Mouse (Mus musculus) limb, embryonic 12.5 days (tissue): ENCODE results near the gene Aknad1. TPM values are rescaled to one million over a fixed set of nuclear protein-coding genes. Genes with fewer than 3 reads are reported as not detected.

Experiments used
- ATAC-seq: fragments of 200-750 bp; cut with Nextera tagmentation; 2 replicates; pipeline ENCODE4 v1.8.0; 2017; ENCODE audit warnings: low read depth, moderate TSS enrichment; ENCODE audit not compliant: insufficient number of reproducible peaks, insufficient read depth, low FRiP score, low TSS enrichment
- H3K27ac ChIP-seq: fragments of 300-500 bp; sonication (generic); 2 replicates; pipeline ENCODE4 v1.5.1; 2016; ENCODE audit warnings: mild to moderate bottlenecking, moderate library complexity
- H3K27me3 ChIP-seq: fragments of 300-500 bp; sonication (generic); 2 replicates; pipeline ENCODE4 v1.6.1; 2016; ENCODE audit warnings: mild to moderate bottlenecking, moderate library complexity
- H3K36me3 ChIP-seq: fragments of 300-500 bp; sonication (generic); 2 replicates; pipeline ENCODE4 v1.6.1; 2016; ENCODE audit warnings: mild to moderate bottlenecking, moderate library complexity
- H3K4me1 ChIP-seq: fragments of 300-500 bp; sonication (generic); replicated peaks from 2 replicates; pipeline ENCODE4 v1.6.1; 2016
- H3K4me2 ChIP-seq: fragments of 300-500 bp; sonication (generic); 2 replicates; pipeline ENCODE4 v1.6.1; 2016; ENCODE audit warnings: mild to moderate bottlenecking, moderate library complexity
- H3K4me3 ChIP-seq: fragments of 300-500 bp; sonication (generic); replicated peaks from 2 replicates; pipeline ENCODE4 v1.5.1; 2016; ENCODE audit warnings: mild to moderate bottlenecking
- H3K9ac ChIP-seq: fragments of 300-500 bp; sonication (generic); replicated peaks from 2 replicates; pipeline ENCODE4 v1.6.1; 2016; ENCODE audit warnings: mild to moderate bottlenecking, moderate library complexity
- H3K9me3 ChIP-seq: fragments of 300-500 bp; sonication (generic); 2 replicates; pipeline ENCODE4 v1.6.1; 2016; ENCODE audit warnings: mild to moderate bottlenecking, moderate library complexity
- WGBS: fragments of 180-500 bp; shearing (Covaris S2); methylation state at CpG from one replicate; pipeline ENCODE4 v1.1.7; 2016; 5-methylcytosine and 5-hydroxymethylcytosine counted together
- polyA plus RNA-seq: library from polyadenylated mRNA; unstranded; fragments of >200 nt; fragmentation: Nextera tagmentation; extraction: Ambion mirVana; gene quantifications from 2 replicates; pipeline ENCODE4 v1.2.1, GENCODE M21; 2016

Gene Aknad1
- polyA plus RNA-seq, 1 experiment from 2014 or later, result 1.1 TPM

DNA sequence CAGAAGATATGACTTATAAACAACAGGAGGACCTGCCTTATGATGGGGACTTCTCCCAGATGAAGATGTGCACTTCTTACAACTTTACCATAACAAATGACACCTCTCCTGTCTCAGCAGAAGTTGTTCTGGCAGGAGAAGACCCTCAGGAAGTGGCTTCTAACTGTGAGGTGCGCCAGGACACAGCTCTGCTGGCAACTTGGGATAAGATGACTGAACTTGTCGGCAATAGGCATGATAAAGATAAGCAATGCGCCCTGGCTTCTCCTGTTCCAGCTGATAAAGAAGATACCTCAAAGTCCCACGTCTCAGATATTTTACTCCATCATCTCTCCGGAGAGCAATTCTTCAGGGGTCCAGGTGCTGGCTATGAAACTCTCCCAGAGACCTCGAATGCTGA is 12.2 kb downstream of the Aknad1 start:
- no peaks in the 10 kb centered on the region; the same call in 1 of the 2 replicates for H3K27me3 ChIP-seq
- 78% methylated on average over 6 of the region's 6 CpGs for WGBS
- peak overlapping the region; percentile 50; the same call in 1 of the 2 replicates for H3K27ac ChIP-seq
- no peaks in the 10 kb centered on the region for H3K36me3 ChIP-seq
- no peak overlapping the region for H3K9ac ChIP-seq
- H3K4me3 ChIP-seq, result no peak overlapping the region
- no peaks in the 10 kb centered on the region for H3K9me3 ChIP-seq
- no peak for ATAC-seq
- H3K4me2 ChIP-seq, result no peak overlapping the region
- H3K4me1 ChIP-seq, result peaks cover 14% of the 10 kb centered on the region

GRCm38 (mm10) chr3:108754541-108754940 is 15.1 kb downstream of the Aknad1 start:
- H3K27me3 ChIP-seq, result no peaks in the 10 kb centered on the region; the same call in 1 of the 2 replicates
- H3K4me1 ChIP-seq, result peaks cover 24% of the 10 kb centered on the region
- WGBS, result 81% methylated on average over 1 of the region's 1 CpGs
- H3K27ac ChIP-seq, result no peak overlapping the region
- no peak overlapping the region for H3K9ac ChIP-seq
- no peaks in the 10 kb centered on the region for H3K36me3 ChIP-seq
- no peaks in the 10 kb centered on the region for H3K9me3 ChIP-seq
- ATAC-seq, result no peak
- no peak overlapping the region for H3K4me3 ChIP-seq
- H3K4me2 ChIP-seq, result no peak overlapping the region

GRCm38 (mm10) chr3:108755542-108755941 is 16.1 kb downstream of the Aknad1 start:
- 91% methylated on average over 2 of the region's 2 CpGs for WGBS
- no peak for ATAC-seq
- Histone ChIP-seq H3K4me2 (no peak overlapping the region), H3K9me3 (no peaks in the 10 kb centered on the region), H3K9ac (no peak overlapping the region), H3K27me3 (no peaks in the 10 kb centered on the region; the same call in 1 of the 2 replicates), H3K36me3 (no peaks in the 10 kb centered on the region), H3K4me1 (peaks cover 24% of the 10 kb centered on the region), H3K27ac (no peak overlapping the region), H3K4me3 (no peak overlapping the region)

DNA sequence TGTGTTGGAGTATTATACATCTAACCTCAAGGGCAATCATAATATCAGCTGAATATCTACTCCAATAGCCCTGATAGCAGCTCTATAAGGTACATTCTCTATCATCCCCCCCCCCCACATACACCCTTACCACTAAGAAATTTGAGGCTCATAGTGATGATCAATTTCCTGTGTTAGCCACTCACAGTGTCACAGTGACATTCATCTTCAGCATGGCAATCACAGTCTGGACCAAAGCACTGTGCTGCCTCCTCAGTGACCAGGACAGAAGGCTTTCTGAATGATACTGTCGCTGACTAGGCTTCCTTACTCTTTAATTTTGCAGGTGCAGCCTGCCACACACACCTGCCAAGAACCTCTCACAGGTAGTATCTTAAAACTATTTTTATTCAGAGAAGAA is 16.7 kb downstream of the Aknad1 start:
- ATAC-seq, result no peak
- H3K27me3 ChIP-seq, result no peaks in the 10 kb centered on the region; the same call in 1 of the 2 replicates
- H3K9me3 ChIP-seq, result no peaks in the 10 kb centered on the region
- H3K4me1 ChIP-seq, result peaks cover 21% of the 10 kb centered on the region
- WGBS, result 74% methylated on average over 1 of the region's 1 CpGs
- no peak overlapping the region for H3K4me3 ChIP-seq
- H3K9ac ChIP-seq, result no peak overlapping the region
- no peak overlapping the region for H3K27ac ChIP-seq
- H3K36me3 ChIP-seq, result no peaks in the 10 kb centered on the region
- H3K4me2 ChIP-seq, result no peak overlapping the region

- WGBS, result 64% methylated on average over 9 of the region's 9 CpGs
- H3K27me3 ChIP-seq, result no peaks in the 10 kb centered on the region; the same call in 1 of the 2 replicates
- H3K27ac ChIP-seq, result 0 out of 2 replicates have a peak overlapping the region, but pooled peaks have one; percentile 1
- H3K4me1 ChIP-seq, result peaks cover 9% of the 10 kb centered on the region; the same call in 1 of the 2 replicates
- no peaks in the 10 kb centered on the region for H3K9me3 ChIP-seq
- no peak overlapping the region for H3K4me3 ChIP-seq
- H3K4me2 ChIP-seq, result no peak overlapping the region
- no peak for ATAC-seq
- no peaks in the 10 kb centered on the region for H3K36me3 ChIP-seq
- H3K9ac ChIP-seq, result no peak overlapping the region
Observed at GRCm38 (mm10) chr3:108757570-108757969, 18.1 kb downstream of the Aknad1 start.

GRCm38 (mm10) chr3:108759566-108760420 is 20.3 kb downstream of the Aknad1 start:
- Histone ChIP-seq H3K9me3 (no peaks in the 10 kb centered on the region), H3K4me1 (peaks cover 10% of the 10 kb centered on the region; the same call in 1 of the 2 replicates), H3K4me3 (no peak overlapping the region), H3K27me3 (no peaks in the 10 kb centered on the region; the same call in 1 of the 2 replicates), H3K27ac (peak overlapping the region; percentile 86), H3K36me3 (no peaks in the 10 kb centered on the region), H3K4me2 (no peak overlapping the region), H3K9ac (no peak overlapping the region)
- WGBS, result 70% methylated on average over 11 of the region's 11 CpGs
- ATAC-seq, result peak; percentile 27; the same call in 1 of the 2 replicates

- Histone ChIP-seq H3K4me3 (no peak overlapping the region), H3K9me3 (no peaks in the 10 kb centered on the region), H3K4me1 (peaks cover 12% of the 10 kb centered on the region), H3K27ac (no peak overlapping the region), H3K4me2 (no peak overlapping the region), H3K27me3 (no peaks in the 10 kb centered on the region), H3K9ac (no peak overlapping the region), H3K36me3 (no peaks in the 10 kb centered on the region)
- 75% methylated on average over 7 of the region's 7 CpGs for WGBS
- no peak for ATAC-seq
Observed at GRCm38 (mm10) chr3:108762597-108763111, 23.2 kb downstream of the Aknad1 start.

- H3K9me3 ChIP-seq, result no peaks in the 10 kb centered on the region
- H3K4me2 ChIP-seq, result no peak overlapping the region
- no peaks in the 10 kb centered on the region for H3K36me3 ChIP-seq
- H3K27ac ChIP-seq, result no peak overlapping the region
- ATAC-seq, result no peak
- 86% methylated on average over 2 of the region's 2 CpGs for WGBS
- no peak overlapping the region for H3K9ac ChIP-seq
- H3K4me1 ChIP-seq, result peaks cover 11% of the 10 kb centered on the region
- no peaks in the 10 kb centered on the region for H3K27me3 ChIP-seq
- no peak overlapping the region for H3K4me3 ChIP-seq
Observed at GRCm38 (mm10) chr3:108763691-108764090, 24.2 kb downstream of the Aknad1 start.

DNA sequence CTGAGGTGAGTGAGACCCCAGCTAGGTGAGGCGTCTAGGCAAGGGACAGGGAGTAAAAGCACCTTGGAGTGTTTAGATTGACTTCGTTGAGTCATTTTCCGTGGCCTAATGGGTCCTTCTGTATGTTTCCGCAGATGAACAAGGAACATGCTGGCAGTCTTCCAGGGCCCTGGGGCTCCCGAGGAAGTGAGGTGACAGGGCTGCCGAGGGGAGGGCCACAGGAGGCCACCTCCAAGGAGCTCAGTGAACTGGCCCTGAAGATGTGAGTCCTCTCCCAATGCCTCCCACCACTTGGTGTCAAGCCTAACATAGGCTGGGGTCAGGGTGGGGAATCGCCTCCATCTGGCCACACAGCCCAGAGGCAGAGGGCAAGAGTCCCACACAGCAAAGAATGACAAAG is 25.5 kb downstream of the Aknad1 start:
- Histone ChIP-seq H3K9ac (no peak overlapping the region), H3K4me3 (no peak overlapping the region), H3K4me2 (no peak overlapping the region), H3K36me3 (no peaks in the 10 kb centered on the region), H3K4me1 (peaks cover 17% of the 10 kb centered on the region), H3K9me3 (no peaks in the 10 kb centered on the region), H3K27me3 (no peaks in the 10 kb centered on the region), H3K27ac (no peak overlapping the region)
- no peak for ATAC-seq
- 62% methylated on average over 7 of the region's 7 CpGs for WGBS

DNA sequence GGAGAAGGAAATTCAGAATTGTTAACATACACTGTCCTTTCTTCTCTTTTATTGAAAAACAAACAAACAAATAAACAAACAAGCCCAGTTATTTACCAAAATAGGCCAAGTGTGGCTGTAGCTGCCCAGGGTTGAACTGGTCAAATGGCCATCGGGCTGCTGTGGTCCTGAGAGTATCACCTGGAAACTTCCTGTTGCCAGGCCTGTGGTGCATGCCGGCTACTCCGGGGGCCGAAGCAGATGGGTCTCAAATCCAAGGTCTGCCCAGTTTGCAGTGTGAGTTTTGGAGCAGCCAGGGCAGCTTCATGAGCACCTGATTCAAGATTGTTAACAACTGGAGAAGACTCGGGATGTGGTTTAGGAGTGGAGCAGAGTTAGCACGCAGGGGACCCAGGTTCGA is 26.0 kb downstream of the Aknad1 start:
- Histone ChIP-seq H3K9me3 (no peaks in the 10 kb centered on the region), H3K4me2 (no peak overlapping the region), H3K9ac (no peak overlapping the region), H3K4me3 (no peak overlapping the region), H3K4me1 (peaks cover 21% of the 10 kb centered on the region), H3K36me3 (no peaks in the 10 kb centered on the region), H3K27ac (no peak overlapping the region), H3K27me3 (no peaks in the 10 kb centered on the region)
- no peak for ATAC-seq
- WGBS, result 85% methylated on average over 7 of the region's 7 CpGs

DNA sequence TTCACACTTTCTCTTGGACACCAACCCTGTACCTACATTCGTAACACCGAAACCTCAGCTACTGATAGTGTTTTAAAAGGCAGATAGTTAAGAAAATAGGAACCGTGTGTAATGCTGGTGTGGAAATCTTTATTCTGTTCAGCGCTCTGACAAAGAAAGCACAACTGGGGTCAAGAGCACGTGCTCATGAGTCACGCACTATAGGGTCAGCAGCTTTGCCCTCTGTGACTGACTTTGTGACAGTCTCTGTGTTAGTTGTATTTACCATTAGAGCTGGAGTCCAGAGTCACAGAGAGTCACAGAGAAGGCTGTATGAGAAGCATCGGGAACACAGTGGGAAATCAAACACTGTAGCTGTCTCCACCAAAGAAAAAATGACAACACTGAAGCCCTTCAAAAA is 27.5 kb downstream of the Aknad1 start:
- Histone ChIP-seq H3K4me2 (no peak overlapping the region), H3K9me3 (no peaks in the 10 kb centered on the region), H3K36me3 (no peaks in the 10 kb centered on the region), H3K27ac (no peak overlapping the region), H3K4me1 (peaks cover 29% of the 10 kb centered on the region), H3K9ac (no peak overlapping the region), H3K4me3 (no peak overlapping the region), H3K27me3 (no peaks in the 10 kb centered on the region)
- WGBS, result 88% methylated on average over 7 of the region's 7 CpGs
- no peak for ATAC-seq
